Mouse (Mus musculus): Measurements from ENCODE around the gene Dnajb14. TPM values are rescaled to one million over a fixed set of nuclear protein-coding genes. Genes with fewer than 3 reads are reported as not detected.
A peak's percentile ranks its signal among the peaks of the same experiment; 100 is the strongest.
"Not testable (repeated sequence)": the region's sequence is repeated elsewhere in the genome, so short reads cannot be mapped to it uniquely, and the experiment has no call there.

The Dnajb14 gene
- polyA plus RNA-seq, 1 experiment: 2.5 TPM

GRCm38 (mm10) chr3:137958352-137958751 is 90.9 kb downstream of the Dnajb14 start:
- Histone ChIP-seq H3K79me2 (ENCODE audit: control insufficient read depth, insufficient read depth) (no peaks in the 10 kb centered on the region), H3K4me3 (no peak overlapping the region), H3K27me3 (ENCODE audit: control insufficient read depth, insufficient read depth, insufficient read length) (no peaks in the 10 kb centered on the region), H3K36me3 (ENCODE audit: control insufficient read depth, insufficient read depth) (no peaks in the 10 kb centered on the region), H3K4me2 (ENCODE audit: low read depth) (no peak overlapping the region), H3ac (ENCODE audit: control insufficient read depth, insufficient read length) (no peak overlapping the region)
- TF ChIP-seq E2F4 (IDR thresholded peaks at IDR 0.05; ENCODE audit: insufficient read depth): no peak

- no peak overlapping the region for H3K4me3 ChIP-seq
- H3K27me3 ChIP-seq (ENCODE audit: control insufficient read depth, insufficient read depth, insufficient read length): no peaks in the 10 kb centered on the region
- H3ac ChIP-seq (ENCODE audit: control insufficient read depth, insufficient read length): no peak overlapping the region
- H3K36me3 ChIP-seq (ENCODE audit: control insufficient read depth, insufficient read depth): no peaks in the 10 kb centered on the region
- H3K79me2 ChIP-seq (ENCODE audit: control insufficient read depth, insufficient read depth): no peaks in the 10 kb centered on the region
- TF ChIP-seq POLR2A (IDR thresholded peaks at IDR 0.05; ENCODE audit: insufficient read length, low read depth) (no peak), E2F4 (IDR thresholded peaks at IDR 0.05; ENCODE audit: insufficient read depth) (no peak), TCF12 (IDR thresholded peaks at IDR 0.05; ENCODE audit: insufficient read depth, poor library complexity, severe bottlenecking) (no peak), TCF3 (IDR thresholded peaks at IDR 0.05; ENCODE audit: insufficient read length, low read depth) (no peak), SRF (IDR thresholded peaks at IDR 0.05; ENCODE audit: control insufficient read depth, insufficient read length, low read depth) (no peak), CEBPB (IDR thresholded peaks at IDR 0.05; ENCODE audit: insufficient read depth, poor library complexity, severe bottlenecking) (no peak), MYOG (IDR thresholded peaks at IDR 0.05; ENCODE audit: control insufficient read depth in 1 of 3, insufficient read depth in 1 of 3, insufficient read length in 2 of 3, low read depth in 2 of 3) (no peak), REST (IDR thresholded peaks at IDR 0.05; ENCODE audit: insufficient read depth, insufficient read length) (no peak), MYOD1 (IDR thresholded peaks at IDR 0.05; ENCODE audit: control insufficient read depth in 1 of 3, insufficient read length in 2 of 3, low read depth in 2 of 3) (no peak), POLR2AphosphoS2 (IDR thresholded peaks at IDR 0.05; ENCODE audit: insufficient read length, low read depth) (no peak), MAX (IDR thresholded peaks at IDR 0.05; ENCODE audit: low read depth) (no peak), USF1 (IDR thresholded peaks at IDR 0.05; ENCODE audit: low read depth) (no peak)
- H3K4me2 ChIP-seq (ENCODE audit: low read depth): no peak overlapping the region
These were observed 92.0 kb downstream of the Dnajb14 start for GRCm38 (mm10) chr3:137959456-137959855.

- TF ChIP-seq TCF12 (IDR thresholded peaks at IDR 0.05; ENCODE audit: insufficient read depth, poor library complexity, severe bottlenecking) (no peak), USF1 (IDR thresholded peaks at IDR 0.05; ENCODE audit: low read depth) (peak; percentile 57)
- H3K79me2 ChIP-seq (ENCODE audit: control insufficient read depth, insufficient read depth): no peaks in the 10 kb centered on the region
- H3K27me3 ChIP-seq (ENCODE audit: control insufficient read depth, insufficient read depth, insufficient read length): no peaks in the 10 kb centered on the region
- no peaks in the 10 kb centered on the region for H3K36me3 ChIP-seq (ENCODE audit: control insufficient read depth, insufficient read depth)
- H3K4me3 ChIP-seq: no peak overlapping the region
- no peak overlapping the region for H3K4me2 ChIP-seq (ENCODE audit: low read depth)
- no peak overlapping the region for H3ac ChIP-seq (ENCODE audit: control insufficient read depth, insufficient read length)
These were observed 94.4 kb downstream of the Dnajb14 start for GRCm38 (mm10) chr3:137961736-137962385.

GRCm38 (mm10) chr3:137963508-137963907 is 96.0 kb downstream of the Dnajb14 start:
- Histone ChIP-seq H3K27me3 (ENCODE audit: control insufficient read depth, insufficient read depth, insufficient read length) (no peaks in the 10 kb centered on the region), H3K4me2 (ENCODE audit: low read depth) (no peak overlapping the region), H3ac (ENCODE audit: control insufficient read depth, insufficient read length) (no peak overlapping the region), H3K4me3 (no peak overlapping the region), H3K79me2 (ENCODE audit: control insufficient read depth, insufficient read depth) (no peaks in the 10 kb centered on the region), H3K36me3 (ENCODE audit: control insufficient read depth, insufficient read depth) (no peaks in the 10 kb centered on the region)
- no peak for TF ChIP-seq SRF (IDR thresholded peaks at IDR 0.05; ENCODE audit: control insufficient read depth, insufficient read length, low read depth)
- no peak for TF ChIP-seq TCF12 (IDR thresholded peaks at IDR 0.05; ENCODE audit: insufficient read depth, poor library complexity, severe bottlenecking)
- TF ChIP-seq E2F4 (IDR thresholded peaks at IDR 0.05; ENCODE audit: insufficient read depth): no peak

- H3K4me2 ChIP-seq (ENCODE audit: low read depth); H3K27me3 ChIP-seq (ENCODE audit: control insufficient read depth, insufficient read depth, insufficient read length); H3K79me2 ChIP-seq (ENCODE audit: control insufficient read depth, insufficient read depth); H3ac ChIP-seq (ENCODE audit: control insufficient read depth, insufficient read length); H3K36me3 ChIP-seq (ENCODE audit: control insufficient read depth, insufficient read depth); H3K4me3 ChIP-seq: not testable (repeated sequence)
These were observed 96.5 kb downstream of the Dnajb14 start for GRCm38 (mm10) chr3:137964014-137964413.

Other genes with a start within 250 kb of the Dnajb14 start
- 2.1 TPM for gene Ddit4l, start 246.1 kb upstream of the Dnajb14 start, polyA plus RNA-seq (2012; fragmentation: generic; extraction: Trizol)
- not detected for gene Gm21962, start 196.2 kb upstream of the Dnajb14 start, polyA plus RNA-seq (2012; fragmentation: generic; extraction: Trizol)
- gene H2afz, start 3.2 kb upstream of the Dnajb14 start, polyA plus RNA-seq (2012; fragmentation: generic; extraction: Trizol): 1,333 TPM
- 48.7 TPM for gene Lamtor3, start 50.8 kb downstream of the Dnajb14 start, polyA plus RNA-seq (2012; fragmentation: generic; extraction: Trizol)
- gene Dapp1, start 113.9 kb downstream of the Dnajb14 start, polyA plus RNA-seq (2012; fragmentation: generic; extraction: Trizol): 0.16 TPM
- 22.3 TPM for gene 1110002E22Rik, start 197.4 kb downstream of the Dnajb14 start, polyA plus RNA-seq (2012; fragmentation: generic; extraction: Trizol)
- gene Gm5105, start 199.7 kb downstream of the Dnajb14 start, polyA plus RNA-seq (2012; fragmentation: generic; extraction: Trizol): 0.24 TPM

Measured in myocyte (in vitro differentiated cells).